Mouse (Mus musculus): ENCODE results near the gene Ccrl2. TPM values are rescaled to one million over a fixed set of nuclear protein-coding genes. Genes with fewer than 3 reads are reported as not detected.

Gene Ccrl2
- polyA plus RNA-seq, 1 experiment: 0.78 TPM

DNA sequence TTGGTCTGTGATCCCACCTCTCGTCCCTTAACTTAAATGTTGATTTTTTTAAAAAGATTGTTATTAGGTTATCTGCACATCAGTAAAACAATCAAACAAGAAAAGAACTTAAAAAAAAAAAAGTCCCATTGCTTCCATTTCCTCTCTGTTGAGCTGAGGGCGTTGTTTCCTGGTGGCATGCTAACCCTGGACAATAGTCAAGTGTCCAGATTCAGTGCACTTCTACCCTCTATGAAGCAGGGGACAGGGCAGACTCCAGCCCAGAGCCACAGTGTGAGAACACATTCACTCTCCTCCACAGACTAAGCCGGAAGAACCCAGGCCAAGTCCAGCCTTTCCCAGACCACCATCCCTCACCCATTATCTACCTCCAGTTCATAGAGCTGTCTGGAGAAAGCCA is 8.9 kb downstream of the Ccrl2 start:
- H3K27ac ChIP-seq (ENCODE audit: control insufficient read depth, insufficient read depth, low read depth, low read length): no peak overlapping the region

DNA sequence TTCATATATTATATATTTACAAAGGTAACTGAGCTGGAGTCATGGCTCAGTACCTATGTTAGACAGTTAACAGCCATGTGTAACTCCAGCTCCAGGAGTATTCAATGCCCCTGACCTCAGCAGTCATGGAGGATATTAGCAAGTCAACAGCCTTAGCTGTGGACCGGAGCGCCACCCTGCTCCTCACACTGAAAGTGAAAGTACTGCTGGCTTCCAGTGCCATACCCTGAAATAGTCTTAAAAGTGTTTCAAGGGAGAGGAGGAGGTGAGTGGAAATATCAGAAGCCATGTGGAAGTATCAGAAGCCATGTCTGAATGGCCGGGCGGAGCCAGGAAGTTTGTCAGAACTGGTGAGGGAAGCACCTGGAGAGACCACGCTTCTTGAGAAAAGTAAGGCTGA is 10.1 kb downstream of the Ccrl2 start:
- Histone ChIP-seq H3K36me3 (ENCODE audit: control insufficient read depth, insufficient read depth, low read length) (no peaks in the 10 kb centered on the region), H3K27ac (ENCODE audit: control insufficient read depth, insufficient read depth, low read depth, low read length) (no peak overlapping the region), H3K4me1 (ENCODE audit: control insufficient read depth, insufficient read depth, low read length) (no peaks in the 10 kb centered on the region), H3K4me3 (ENCODE audit: control insufficient read depth, low read depth, low read length) (no peak overlapping the region), H3K27me3 (ENCODE audit: control insufficient read depth, insufficient read depth, low read length) (no peaks in the 10 kb centered on the region)
- TF ChIP-seq POLR2A (IDR thresholded peaks at IDR 0.05; ENCODE audit: control insufficient read depth, low read depth, low read length): no peak
- TF ChIP-seq CTCF (IDR thresholded peaks at IDR 0.05; ENCODE audit: control insufficient read depth, insufficient read depth, insufficient replicate concordance, low read depth, low read length): no peak

More for the DNA sequence above, 8.9 kb downstream of the Ccrl2 start:
- TF ChIP-seq CTCF (IDR thresholded peaks at IDR 0.05; ENCODE audit: control insufficient read depth, insufficient read depth, insufficient replicate concordance, low read depth, low read length): no peak
- TF ChIP-seq POLR2A (IDR thresholded peaks at IDR 0.05; ENCODE audit: control insufficient read depth, low read depth, low read length): no peak
- no peaks in the 10 kb centered on the region for H3K4me1 ChIP-seq (ENCODE audit: control insufficient read depth, insufficient read depth, low read length)
- no peak overlapping the region for H3K4me3 ChIP-seq (ENCODE audit: control insufficient read depth, low read depth, low read length)
- H3K27me3 ChIP-seq (ENCODE audit: control insufficient read depth, insufficient read depth, low read length): no peaks in the 10 kb centered on the region
- no peaks in the 10 kb centered on the region for H3K36me3 ChIP-seq (ENCODE audit: control insufficient read depth, insufficient read depth, low read length)

DNA sequence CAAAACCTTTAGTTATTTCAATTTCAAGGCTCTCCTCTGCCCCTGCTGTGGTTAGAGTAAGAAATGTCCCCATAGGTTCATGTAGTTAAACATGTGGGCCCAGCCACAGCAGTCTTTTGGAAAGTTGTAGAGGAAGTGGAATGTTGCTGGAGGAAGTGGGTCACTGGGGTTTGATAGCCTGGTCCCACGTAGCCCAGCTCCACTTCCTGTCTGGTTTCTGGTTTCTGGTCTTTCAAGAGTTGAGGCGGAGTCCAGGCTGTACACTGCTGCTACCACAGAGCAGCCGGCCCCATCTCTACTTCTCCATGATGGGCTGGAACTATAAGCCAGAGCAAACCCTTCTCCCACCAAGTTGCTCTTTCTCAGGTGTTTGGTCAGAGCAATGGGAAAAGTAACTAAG is 11.1 kb downstream of the Ccrl2 start:
- TF ChIP-seq POLR2A (IDR thresholded peaks at IDR 0.05; ENCODE audit: control insufficient read depth, low read depth, low read length) (no peak), CTCF (IDR thresholded peaks at IDR 0.05; ENCODE audit: control insufficient read depth, insufficient read depth, insufficient replicate concordance, low read depth, low read length) (no peak)
- Histone ChIP-seq H3K27ac (ENCODE audit: control insufficient read depth, insufficient read depth, low read depth, low read length) (no peak overlapping the region), H3K4me3 (ENCODE audit: control insufficient read depth, low read depth, low read length) (no peak overlapping the region), H3K36me3 (ENCODE audit: control insufficient read depth, insufficient read depth, low read length) (no peaks in the 10 kb centered on the region), H3K27me3 (ENCODE audit: control insufficient read depth, insufficient read depth, low read length) (no peaks in the 10 kb centered on the region), H3K4me1 (ENCODE audit: control insufficient read depth, insufficient read depth, low read length) (no peaks in the 10 kb centered on the region)

DNA sequence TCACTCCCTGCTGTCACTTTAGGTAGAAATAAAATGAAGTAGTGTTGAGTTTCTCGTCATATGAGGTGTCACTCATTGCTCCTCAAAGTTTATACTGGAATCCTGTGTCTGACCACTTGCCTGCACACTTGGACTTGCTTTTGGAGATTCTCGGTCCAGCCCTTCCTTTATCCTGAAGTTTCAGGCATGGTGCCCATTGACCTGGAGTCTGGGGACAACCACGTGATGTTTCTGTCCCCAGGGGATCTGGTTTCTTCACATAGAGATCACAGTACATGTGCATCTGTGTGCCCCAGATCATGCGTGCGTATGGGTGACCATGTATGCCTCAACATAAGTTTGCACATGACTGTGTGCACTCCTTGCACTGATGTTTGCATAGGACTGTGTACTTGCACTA is 15.1 kb downstream of the Ccrl2 start:
- Histone ChIP-seq H3K36me3 (ENCODE audit: control insufficient read depth, insufficient read depth, low read length) (no peaks in the 10 kb centered on the region), H3K4me3 (ENCODE audit: control insufficient read depth, low read depth, low read length) (no peak overlapping the region), H3K4me1 (ENCODE audit: control insufficient read depth, insufficient read depth, low read length) (no peaks in the 10 kb centered on the region), H3K27me3 (ENCODE audit: control insufficient read depth, insufficient read depth, low read length) (no peaks in the 10 kb centered on the region), H3K27ac (ENCODE audit: control insufficient read depth, insufficient read depth, low read depth, low read length) (no peak overlapping the region)
- TF ChIP-seq POLR2A (IDR thresholded peaks at IDR 0.05; ENCODE audit: control insufficient read depth, low read depth, low read length) (no peak), CTCF (IDR thresholded peaks at IDR 0.05; ENCODE audit: control insufficient read depth, insufficient read depth, insufficient replicate concordance, low read depth, low read length) (no peak)

DNA sequence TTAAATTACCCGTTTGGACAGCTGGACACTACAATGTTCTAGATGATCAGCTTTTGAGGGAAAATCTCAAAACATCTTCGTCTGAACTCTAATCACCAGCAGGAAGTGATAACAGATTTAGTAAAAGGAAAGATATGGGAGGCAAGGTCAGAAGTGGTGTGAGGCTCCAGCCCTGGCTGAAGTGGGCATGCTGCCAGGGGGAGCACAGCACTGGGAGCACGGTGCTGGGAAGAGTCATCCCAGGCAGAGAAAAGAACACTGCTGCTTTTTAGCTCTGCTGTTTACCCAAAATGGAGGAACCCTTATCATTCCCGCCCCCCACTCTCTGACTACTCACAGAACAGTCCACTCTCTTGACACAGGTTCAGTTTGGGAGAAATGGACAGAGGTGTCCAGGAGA is 17.4 kb downstream of the Ccrl2 start:
- no peaks in the 10 kb centered on the region for H3K27me3 ChIP-seq (ENCODE audit: control insufficient read depth, insufficient read depth, low read length)
- no peak overlapping the region for H3K27ac ChIP-seq (ENCODE audit: control insufficient read depth, insufficient read depth, low read depth, low read length)
- H3K4me3 ChIP-seq (ENCODE audit: control insufficient read depth, low read depth, low read length): no peak overlapping the region
- no peaks in the 10 kb centered on the region for H3K36me3 ChIP-seq (ENCODE audit: control insufficient read depth, insufficient read depth, low read length)
- no peak for TF ChIP-seq CTCF (IDR thresholded peaks at IDR 0.05; ENCODE audit: control insufficient read depth, insufficient read depth, insufficient replicate concordance, low read depth, low read length)
- TF ChIP-seq POLR2A (IDR thresholded peaks at IDR 0.05; ENCODE audit: control insufficient read depth, low read depth, low read length): no peak
- no peaks in the 10 kb centered on the region for H3K4me1 ChIP-seq (ENCODE audit: control insufficient read depth, insufficient read depth, low read length)

DNA sequence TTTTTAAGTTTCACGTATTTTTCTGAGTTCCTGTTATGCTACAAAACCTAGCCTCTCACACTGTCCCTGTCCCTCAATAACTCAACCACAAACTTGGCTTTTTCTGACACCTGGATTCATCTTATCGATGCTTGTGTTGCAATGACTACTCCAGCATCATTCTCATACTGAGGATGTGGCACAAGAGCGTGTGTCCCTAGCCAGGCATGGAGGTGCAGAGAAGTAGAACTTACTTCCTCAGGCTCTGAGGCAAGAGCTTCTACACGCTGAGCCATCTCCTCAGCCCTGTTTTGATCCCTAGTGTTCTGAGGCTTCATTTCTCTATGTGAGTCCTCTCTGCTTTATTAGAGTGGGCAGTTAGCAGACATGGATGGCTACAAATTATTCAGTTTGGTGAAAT is 23.6 kb downstream of the Ccrl2 start:
- H3K27ac ChIP-seq (ENCODE audit: control insufficient read depth, insufficient read depth, low read depth, low read length): no peak overlapping the region
- no peak overlapping the region for H3K4me3 ChIP-seq (ENCODE audit: control insufficient read depth, low read depth, low read length)
- no peaks in the 10 kb centered on the region for H3K36me3 ChIP-seq (ENCODE audit: control insufficient read depth, insufficient read depth, low read length)
- TF ChIP-seq POLR2A (IDR thresholded peaks at IDR 0.05; ENCODE audit: control insufficient read depth, low read depth, low read length) (no peak), CTCF (IDR thresholded peaks at IDR 0.05; ENCODE audit: control insufficient read depth, insufficient read depth, insufficient replicate concordance, low read depth, low read length) (no peak)
- no peaks in the 10 kb centered on the region for H3K4me1 ChIP-seq (ENCODE audit: control insufficient read depth, insufficient read depth, low read length)
- no peaks in the 10 kb centered on the region for H3K27me3 ChIP-seq (ENCODE audit: control insufficient read depth, insufficient read depth, low read length)

DNA sequence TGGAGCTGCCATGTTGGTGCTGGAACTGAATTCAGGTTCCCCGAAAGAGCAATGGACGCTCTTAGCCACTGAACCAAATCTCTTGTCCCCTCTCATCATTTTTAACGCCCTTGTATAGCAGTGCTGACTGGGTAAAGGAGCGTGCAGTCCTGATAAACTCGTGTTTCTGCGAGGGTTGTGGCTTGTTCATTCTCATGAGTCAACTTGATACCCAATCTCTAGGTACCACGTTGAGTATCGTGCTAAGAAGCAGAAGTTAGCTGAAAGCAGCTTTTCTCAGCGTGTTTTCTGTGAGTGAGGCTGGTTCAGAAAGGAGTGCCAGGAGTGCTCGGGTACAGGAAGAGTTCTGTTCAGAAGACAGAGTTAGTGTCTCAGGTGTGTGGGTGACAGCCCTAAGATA is 30.5 kb downstream of the Ccrl2 start:
- no peak overlapping the region for H3K4me3 ChIP-seq (ENCODE audit: control insufficient read depth, low read depth, low read length)
- TF ChIP-seq CTCF (IDR thresholded peaks at IDR 0.05; ENCODE audit: control insufficient read depth, insufficient read depth, insufficient replicate concordance, low read depth, low read length) (no peak), POLR2A (IDR thresholded peaks at IDR 0.05; ENCODE audit: control insufficient read depth, low read depth, low read length) (no peak)
- H3K27ac ChIP-seq (ENCODE audit: control insufficient read depth, insufficient read depth, low read depth, low read length): no peak overlapping the region
- H3K27me3 ChIP-seq (ENCODE audit: control insufficient read depth, insufficient read depth, low read length): no peaks in the 10 kb centered on the region
- H3K36me3 ChIP-seq (ENCODE audit: control insufficient read depth, insufficient read depth, low read length): no peaks in the 10 kb centered on the region
- peaks cover 2% of the 10 kb centered on the region; the same call in 1 of the 2 replicates for H3K4me1 ChIP-seq (ENCODE audit: control insufficient read depth, insufficient read depth, low read length)

DNA sequence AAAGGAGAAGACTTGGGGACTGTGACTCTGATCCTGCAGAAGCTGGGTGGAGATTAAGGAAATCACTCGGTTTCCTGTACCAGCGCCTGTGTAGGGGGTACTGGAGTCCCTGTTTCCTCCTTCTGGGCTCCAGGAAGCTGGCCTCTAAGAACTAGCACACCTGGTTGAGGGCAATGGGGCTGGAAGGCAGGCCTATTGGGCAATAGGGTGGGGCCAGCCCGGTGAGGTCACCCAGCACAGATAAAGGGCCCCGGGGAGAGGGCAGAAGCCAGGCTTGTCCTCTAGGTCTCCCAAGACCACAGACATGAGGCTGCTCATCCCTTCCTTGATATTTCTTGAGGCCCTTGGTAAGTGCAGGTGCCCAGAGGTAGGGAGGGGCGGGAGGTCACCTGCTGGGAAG is 38.3 kb downstream of the Ccrl2 start, which contains the start of gene Ltf:
Ltf (plus strand) TSS at position 250 of the 400 bp plus-strand sequence.
- TF ChIP-seq POLR2A (IDR thresholded peaks at IDR 0.05; ENCODE audit: control insufficient read depth, low read depth, low read length) (no peak), CTCF (IDR thresholded peaks at IDR 0.05; ENCODE audit: control insufficient read depth, insufficient read depth, insufficient replicate concordance, low read depth, low read length) (no peak)
- H3K27me3 ChIP-seq (ENCODE audit: control insufficient read depth, insufficient read depth, low read length): no peaks in the 10 kb centered on the region
- H3K27ac ChIP-seq (ENCODE audit: control insufficient read depth, insufficient read depth, low read depth, low read length): no peak within 1 kb of the TSS
- no peaks in the 10 kb centered on the region for H3K36me3 ChIP-seq (ENCODE audit: control insufficient read depth, insufficient read depth, low read length)
- H3K4me1 ChIP-seq (ENCODE audit: control insufficient read depth, insufficient read depth, low read length): peaks cover 2% of the 10 kb centered on the region; the same call in 1 of the 2 replicates
- H3K4me3 ChIP-seq (ENCODE audit: control insufficient read depth, low read depth, low read length): no peak within 1 kb of the TSS
